Mouse (Mus musculus): ENCODE data around the gene 0610030E20Rik.
A peak's percentile ranks its signal among the peaks of the same experiment; 100 is the strongest.

Gene 0610030E20Rik

GRCm38 (mm10) chr6:72371147-72371546 is 24.0 kb downstream of the 0610030E20Rik start:
- DNase-seq (ENCODE audit: low spot score): no peak

DNA sequence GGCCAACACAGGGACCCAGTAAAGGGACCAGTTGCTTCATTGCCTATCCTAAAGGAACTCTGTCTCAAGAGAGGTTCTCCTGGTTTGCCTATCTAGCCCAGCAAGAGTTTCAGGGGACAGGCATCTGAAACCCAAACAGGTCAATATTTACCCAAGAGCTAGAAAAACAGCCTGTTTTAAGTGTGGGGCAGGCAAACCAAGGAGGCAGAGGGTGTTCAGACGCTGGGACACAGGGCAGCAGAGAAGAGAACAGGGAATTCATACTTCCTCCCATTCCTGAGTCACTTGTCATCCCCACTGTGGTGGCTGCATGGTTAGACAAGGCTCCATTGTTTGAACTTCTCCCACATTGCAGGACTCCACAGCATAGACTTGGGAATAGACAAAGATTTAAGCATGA is 24.5 kb downstream of the 0610030E20Rik start:
- DNase-seq (ENCODE audit: low spot score): no peak

DNA sequence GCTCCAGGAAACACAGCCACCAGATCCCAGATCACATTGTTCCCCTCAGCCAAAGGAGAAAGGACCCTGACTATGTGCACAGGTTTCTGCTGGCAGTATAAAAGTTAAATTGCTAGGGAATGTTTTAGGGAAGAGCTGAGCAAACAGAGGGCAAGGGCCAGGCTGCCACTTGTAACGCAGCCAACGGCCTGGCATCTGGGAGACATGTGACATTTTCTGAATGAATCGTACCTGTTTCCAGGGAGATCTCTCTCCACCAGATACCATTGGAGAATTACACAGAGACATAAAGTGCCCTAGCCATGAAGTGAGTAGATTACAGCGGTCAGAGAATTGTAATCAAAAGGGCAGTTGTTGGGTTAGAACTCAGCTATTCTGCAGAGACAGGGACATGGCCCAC is 26.1 kb downstream of the 0610030E20Rik start:
- DNase-seq (ENCODE audit: low spot score): no peak

GRCm38 (mm10) chr6:72374206-72374605 is 27.1 kb downstream of the 0610030E20Rik start:
- DNase-seq (ENCODE audit: low spot score): no peak

DNA sequence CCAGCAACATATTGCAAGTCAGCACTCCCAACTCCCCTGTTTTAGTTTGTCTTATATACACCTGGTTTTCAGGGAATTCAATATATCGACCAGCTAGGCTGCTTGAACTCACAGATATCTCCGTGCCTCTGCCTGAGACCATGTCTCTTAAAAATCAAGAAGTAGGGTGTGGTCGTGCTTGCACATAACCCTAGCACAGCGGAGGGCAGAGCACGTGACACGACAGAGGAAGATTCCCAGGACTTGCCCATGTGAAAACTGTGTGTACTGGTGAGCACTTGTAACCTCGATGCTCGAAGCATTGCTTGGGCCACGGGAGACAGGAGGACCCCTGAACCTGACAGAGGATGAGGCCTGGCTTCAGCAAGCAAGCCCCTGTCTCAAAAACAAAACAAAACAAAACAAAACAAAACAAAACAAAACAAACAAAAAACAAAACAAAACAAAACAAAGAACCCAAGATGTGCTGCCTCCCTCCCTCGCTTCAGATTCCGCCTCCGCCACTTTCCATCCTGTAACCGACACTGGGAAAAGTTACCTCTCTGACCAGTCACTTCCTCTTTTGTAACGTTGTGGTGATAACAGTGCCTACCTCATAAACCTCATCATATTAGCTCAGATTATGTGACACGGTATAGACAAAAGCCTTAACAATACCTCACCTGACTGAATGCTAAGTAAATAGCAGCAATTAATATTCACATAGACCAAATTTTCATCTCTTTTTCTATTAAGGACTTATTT is 27.9 kb downstream of the 0610030E20Rik start:
- no peak for DNase-seq (ENCODE audit: low spot score)

GRCm38 (mm10) chr6:72378510-72379234 is 31.6 kb downstream of the 0610030E20Rik start:
- no peak for DNase-seq (ENCODE audit: low spot score)

DNA sequence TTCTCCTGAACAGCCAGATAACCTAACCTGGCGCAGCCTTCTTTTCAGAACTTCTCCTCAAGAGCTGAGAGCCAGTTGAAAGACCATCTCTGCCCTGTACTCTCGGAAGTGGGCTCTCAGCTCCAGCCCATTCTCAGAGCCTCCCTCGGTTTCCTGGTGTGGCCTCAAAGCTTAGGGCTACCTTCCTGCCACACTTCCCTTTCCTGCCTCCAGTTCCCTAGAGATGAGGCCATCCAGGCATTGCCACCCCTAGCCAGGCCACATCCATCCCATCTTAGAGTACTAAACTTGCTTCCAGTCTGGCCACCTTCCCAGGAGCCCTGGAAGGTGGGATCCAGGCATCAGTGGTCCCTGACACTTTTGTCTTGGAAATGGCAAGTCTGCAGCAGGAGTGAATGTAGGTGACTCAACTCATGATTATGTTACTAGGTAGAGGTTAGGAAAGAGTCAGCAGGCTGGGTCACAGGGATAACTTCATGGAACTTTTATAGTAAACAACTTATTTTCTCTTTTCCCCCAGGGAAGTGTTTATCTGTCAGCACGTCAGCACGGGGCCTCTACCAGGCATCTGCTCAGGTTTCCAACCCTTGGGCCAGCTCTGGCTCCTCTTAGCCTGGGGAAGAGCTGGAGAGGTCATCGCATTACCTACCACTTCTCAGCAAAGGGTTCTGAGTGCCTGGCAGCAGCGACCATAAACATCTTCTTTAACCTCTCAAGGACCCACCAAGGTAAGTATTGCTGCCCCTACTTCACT is 32.4 kb downstream of the 0610030E20Rik start:
- no peak for DNase-seq (ENCODE audit: low spot score)

DNA sequence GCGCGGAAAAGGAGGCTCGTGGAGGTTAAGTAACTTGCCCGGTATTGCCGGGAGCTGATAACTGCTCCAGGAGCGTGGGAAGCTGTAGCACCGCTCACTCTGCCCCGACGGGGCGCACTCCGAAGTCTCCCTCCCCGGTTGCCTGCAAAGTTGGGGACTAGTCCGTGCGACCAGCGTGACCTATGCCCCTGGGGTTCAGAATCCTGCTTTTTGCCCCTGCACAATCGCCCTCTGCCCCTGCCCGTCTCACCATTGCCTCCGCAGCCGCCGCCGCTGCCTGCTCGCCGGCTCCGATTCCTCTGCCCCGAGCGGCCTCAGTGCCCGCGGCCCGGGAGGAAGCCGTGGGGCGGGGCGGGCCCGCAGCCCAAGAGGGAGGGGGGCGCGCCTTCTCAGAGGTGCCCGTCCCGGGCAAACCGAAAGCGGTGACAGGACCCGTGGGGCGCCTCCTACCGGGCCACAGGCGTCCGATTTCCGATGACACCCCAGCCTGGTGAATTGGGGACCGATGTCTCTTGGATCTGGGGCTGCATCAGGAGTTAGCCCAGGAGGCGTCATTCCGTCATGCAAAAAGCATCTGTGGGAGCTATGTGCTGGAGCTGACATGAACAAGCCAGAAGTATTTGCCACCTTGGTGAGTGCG is 33.1 kb downstream of the 0610030E20Rik start, which contains the start of gene Vamp5:
Vamp5 (minus strand) TSS at position 338 of the 640 bp plus-strand sequence.
- DNase-seq (ENCODE audit: low spot score): peak; percentile 63

GRCm38 (mm10) chr6:72382494-72382893 is 35.4 kb downstream of the 0610030E20Rik start:
- DNase-seq (ENCODE audit: low spot score): no peak

GRCm38 (mm10) chr6:72383142-72383820 is 36.2 kb downstream of the 0610030E20Rik start:
- no peak for DNase-seq (ENCODE audit: low spot score)

DNA sequence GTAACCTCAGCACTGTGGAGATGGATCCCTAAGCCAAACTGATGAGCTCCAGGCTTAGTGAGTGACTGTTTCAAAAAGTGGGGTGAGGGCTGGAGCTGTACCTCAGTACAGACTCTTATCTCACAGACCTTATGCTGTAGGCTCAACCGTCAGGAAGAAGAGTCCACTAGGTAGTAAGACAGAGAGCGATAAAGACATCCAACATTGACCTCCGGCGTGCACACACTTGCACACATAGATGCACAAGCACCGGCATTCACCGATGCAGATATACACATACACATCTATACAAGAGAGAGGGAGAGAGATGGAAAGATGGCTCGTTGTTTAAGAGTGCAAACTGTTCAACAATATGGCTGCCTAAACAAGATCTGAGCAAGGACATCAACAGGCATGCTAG is 36.8 kb downstream of the 0610030E20Rik start:
- no peak for DNase-seq (ENCODE audit: low spot score)

DNA sequence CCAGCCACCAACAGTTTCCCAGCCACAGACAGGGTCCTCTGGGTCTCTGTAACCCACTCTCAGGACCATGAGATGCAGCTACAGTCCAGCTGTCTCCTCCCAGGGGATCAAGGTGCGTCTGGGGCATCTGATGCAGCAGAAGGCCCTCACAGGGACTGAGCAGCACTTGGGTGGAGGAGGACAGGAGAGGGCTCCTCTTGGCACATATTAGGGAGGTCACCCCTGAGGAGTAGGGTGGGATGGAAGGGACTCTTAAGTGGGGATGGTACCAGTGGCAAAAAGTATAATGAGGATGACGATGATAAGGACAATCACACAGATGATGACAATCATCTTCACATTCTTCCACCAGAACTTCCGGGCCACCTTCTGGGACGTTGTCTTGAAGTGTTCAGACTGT is 38.1 kb downstream of the 0610030E20Rik start:
- no peak for DNase-seq (ENCODE audit: low spot score)

DNA sequence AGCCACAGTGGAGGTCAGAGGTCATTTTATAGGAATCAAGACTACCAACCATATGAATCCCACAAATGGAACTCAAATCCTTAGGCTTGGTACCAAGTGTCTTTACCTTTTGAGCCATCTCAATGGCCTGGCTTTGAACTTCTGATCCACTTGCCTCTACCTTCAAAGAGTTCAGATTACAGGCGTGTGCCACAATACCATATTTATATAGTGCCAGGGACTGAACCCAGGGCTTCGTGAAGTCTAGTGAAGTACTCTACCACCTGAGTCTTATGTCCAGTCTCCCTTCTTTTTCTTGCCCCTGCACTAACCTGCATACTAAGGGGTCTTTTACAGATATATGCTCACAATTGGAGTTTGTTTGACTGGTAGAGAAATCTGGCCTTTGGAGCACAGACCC is 39.4 kb downstream of the 0610030E20Rik start:
- DNase-seq (ENCODE audit: low spot score): no peak

DNA sequence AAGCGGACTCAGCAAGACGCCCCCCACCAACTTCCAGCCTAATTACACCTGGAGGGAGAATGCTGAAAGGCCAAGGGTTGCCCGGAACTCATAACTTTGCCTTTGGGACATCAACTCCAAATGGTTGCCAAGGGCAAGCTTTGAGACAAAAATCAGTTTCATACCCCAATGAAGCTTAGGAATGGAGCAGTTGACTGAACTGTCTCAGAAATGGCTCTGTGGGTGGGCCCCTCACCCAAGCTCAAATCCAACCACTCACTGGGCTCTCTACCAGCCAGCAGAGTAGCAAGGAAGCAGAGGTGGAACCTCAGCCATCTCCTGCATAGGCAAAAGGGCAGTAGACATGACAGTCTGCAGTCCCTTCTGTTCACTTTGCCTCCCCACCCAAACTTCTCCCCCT is 40.7 kb downstream of the 0610030E20Rik start:
- DNase-seq (ENCODE audit: low spot score): no peak

- DNase-seq (ENCODE audit: low spot score): no peak
Observed at GRCm38 (mm10) chr6:72388266-72388665, 41.1 kb downstream of the 0610030E20Rik start.

DNA sequence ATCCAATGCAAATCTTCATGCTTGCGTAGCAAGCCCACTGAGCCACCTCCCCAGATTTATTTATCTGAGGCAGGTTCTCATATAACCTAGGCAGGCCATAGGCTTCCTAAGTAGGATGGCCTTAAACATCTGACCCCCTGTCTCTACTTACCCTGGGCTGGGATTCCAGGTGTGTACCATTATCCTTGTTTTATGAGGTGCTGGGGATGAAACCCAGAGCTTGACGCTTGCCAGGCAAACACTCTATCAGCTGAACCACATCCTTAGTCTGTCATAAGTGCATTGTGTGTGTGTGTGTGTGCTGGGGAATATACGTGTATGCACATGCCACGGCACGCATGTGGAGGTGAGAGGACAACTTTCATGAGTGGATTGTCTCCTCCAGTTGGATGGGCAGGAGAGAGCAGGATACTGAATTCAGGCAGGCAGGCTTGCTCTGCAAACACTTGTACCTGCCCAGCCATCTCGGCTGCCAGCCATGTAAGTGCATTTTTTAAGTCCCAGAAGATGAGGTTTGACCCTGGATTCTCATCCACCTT is 41.7 kb downstream of the 0610030E20Rik start:
- no peak for DNase-seq (ENCODE audit: low spot score)

DNA sequence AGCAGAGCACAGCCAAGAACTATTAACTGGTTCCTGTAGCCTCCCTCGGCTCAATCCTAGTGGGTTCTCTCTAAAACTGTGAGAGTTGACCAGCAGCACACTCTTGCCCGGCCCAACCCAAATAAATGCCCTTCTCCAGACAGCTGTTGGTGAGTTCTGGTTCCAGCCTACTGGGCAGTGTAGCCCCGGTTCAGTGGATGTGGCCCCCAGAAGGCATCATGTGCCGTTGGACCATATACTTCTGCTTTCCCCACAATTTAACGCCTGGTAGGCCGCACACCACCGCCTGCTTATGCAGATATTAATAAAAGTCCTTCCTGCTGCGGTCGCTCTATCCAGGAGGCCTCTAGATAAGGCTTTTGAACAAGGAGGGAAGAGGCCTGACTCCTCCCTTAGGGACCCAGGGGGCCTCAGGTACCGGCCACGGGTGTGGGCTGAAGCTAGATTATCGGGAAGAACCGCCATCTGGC is 42.4 kb downstream of the 0610030E20Rik start:
- DNase-seq (ENCODE audit: low spot score): no peak

DNA sequence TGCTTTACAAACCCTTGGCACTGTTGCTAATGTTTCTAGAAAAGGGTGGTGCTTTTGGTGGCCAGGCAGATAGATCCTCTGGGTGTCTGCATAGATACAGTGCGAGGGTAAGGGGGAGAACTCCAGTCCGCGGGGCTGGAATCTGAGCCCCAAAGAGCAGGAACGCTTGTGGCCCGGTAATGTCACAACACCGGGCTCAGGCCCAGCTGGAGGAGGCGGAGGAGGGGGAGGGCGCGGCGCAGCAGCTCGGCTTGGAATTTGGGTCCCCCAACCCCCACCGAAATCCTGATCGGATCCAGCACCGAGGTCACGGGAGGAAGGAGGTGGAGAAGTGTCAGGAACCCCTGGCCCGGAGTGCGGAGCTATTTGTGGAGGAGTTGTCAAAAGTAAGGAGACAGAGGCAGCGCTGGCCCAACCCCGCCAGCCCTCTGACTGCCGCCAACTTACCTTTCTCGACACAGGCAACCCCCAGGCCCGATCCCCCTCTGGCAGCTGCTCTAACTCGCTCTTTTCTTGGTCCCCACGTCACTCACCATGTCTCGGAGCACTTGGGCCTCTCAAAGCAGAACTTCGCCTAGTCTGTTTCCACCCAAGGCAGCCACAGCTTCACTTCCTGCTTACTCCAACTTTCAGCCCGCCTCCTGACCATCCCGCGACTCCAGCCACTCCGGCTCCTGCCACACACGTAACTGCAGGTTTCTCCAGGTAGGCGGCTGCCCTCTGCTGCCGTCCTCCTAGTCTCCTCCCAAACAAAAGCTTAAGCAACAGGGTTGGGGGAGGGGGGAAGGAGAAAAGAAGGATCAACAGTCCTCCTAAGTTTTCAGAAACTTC is 43.0 kb downstream of the 0610030E20Rik start, which contains the start of gene Vamp8:
Vamp8 (minus strand) TSS at position 763 of the 831 bp plus-strand sequence.
- DNase-seq (ENCODE audit: low spot score): peak; percentile 47

GRCm38 (mm10) chr6:72390795-72391521 is 43.8 kb downstream of the 0610030E20Rik start:
- DNase-seq (ENCODE audit: low spot score): no peak
